Mouse (Mus musculus) hematopoietic stem cell, adult 5-6 weeks (primary cell): Measurements from ENCODE around the gene Trim27. TPM values are rescaled to one million over a fixed set of nuclear protein-coding genes. Genes with fewer than 3 reads are reported as not detected.

Experiments used
- ATAC-seq, 2 experiments: fragments of 125-278 bp in 1 of 2; replicated peaks in 1 of 2; 2 replicates each; pipeline ENCODE4 v1.8.0; 2016 to 2017; ENCODE audit warnings: inconsistent platforms in 2 of 2, mild to moderate bottlenecking in 2 of 2, moderate number of reproducible peaks in 2 of 2, low read depth in 1 of 2, moderate TSS enrichment in 1 of 2; ENCODE audit not compliant: low FRiP score in 2 of 2, poor library complexity in 2 of 2, severe bottlenecking in 2 of 2, insufficient read depth in 1 of 2, low TSS enrichment in 1 of 2
- total RNA-seq: library from RNA; stranded (forward); fragments of 172-1452, 232-1000 nt; gene quantifications from 2 replicates; pipeline ENCODE4 v1.2.3, GENCODE M21; 2017

Trim27 gene
- total RNA-seq, 1 experiment from 2014 or later = 162 TPM

- no peak for ATAC-seq
Observed at GRCm38 (mm10) chr13:21170431-21171155, 8.7 kb upstream of the Trim27 start.

GRCm38 (mm10) chr13:21171156-21171530 lies 8.1 kb upstream of the Trim27 start:
- no peak for ATAC-seq

- ATAC-seq = no peak
Observed at GRCm38 (mm10) chr13:21171600-21172150, 7.6 kb upstream of the Trim27 start.

GRCm38 (mm10) chr13:21172241-21173027 lies 6.8 kb upstream of the Trim27 start:
- peak; percentile 13 to 28; a peak in 1 of 4 replicates for ATAC-seq

- ATAC-seq = no peak
Observed at GRCm38 (mm10) chr13:21173072-21173471, 6.2 kb upstream of the Trim27 start.

- ATAC-seq = no peak
Observed at GRCm38 (mm10) chr13:21176733-21177132, 2.5 kb upstream of the Trim27 start.

- ATAC-seq = no peak
Observed at GRCm38 (mm10) chr13:21177657-21178056, 1.6 kb upstream of the Trim27 start.

- ATAC-seq = peak in 1 of 2 experiments; percentile 14; a peak in 1 of 4 replicates
Observed at GRCm38 (mm10) chr13:21178364-21178763, 881 bp upstream of the Trim27 start.

- ATAC-seq = peak; percentile 77 to 80
Observed at GRCm38 (mm10) chr13:21179724-21180550, 692 bp downstream of the Trim27 start.

GRCm38 (mm10) chr13:21180551-21181530 lies 1.6 kb downstream of the Trim27 start:
- peak; percentile 65 for ATAC-seq

- ATAC-seq = no peak
Observed at GRCm38 (mm10) chr13:21181996-21182395, 2.8 kb downstream of the Trim27 start.

- no peak for ATAC-seq
Observed at GRCm38 (mm10) chr13:21183066-21183465, 3.8 kb downstream of the Trim27 start.

- no peak for ATAC-seq
Observed at GRCm38 (mm10) chr13:21183661-21184060, 4.4 kb downstream of the Trim27 start.

- ATAC-seq = no peak
Observed at GRCm38 (mm10) chr13:21185521-21185920, 6.3 kb downstream of the Trim27 start.

- no peak for ATAC-seq
Observed at GRCm38 (mm10) chr13:21195406-21196228, 16.4 kb downstream of the Trim27 start.

- ATAC-seq = no peak
Observed at GRCm38 (mm10) chr13:21197721-21198120, 18.5 kb downstream of the Trim27 start.
